Mouse (Mus musculus) hindbrain, embryonic 15.5 days (tissue): ENCODE data around the gene Smad3. TPM values are rescaled to one million over a fixed set of nuclear protein-coding genes. Genes with fewer than 3 reads are reported as not detected.

ENCODE experiments used
- ATAC-seq: fragments of 200-750 bp; cut with Nextera tagmentation; 2 replicates; pipeline ENCODE4 v1.8.0; 2017; ENCODE audit warnings: low read depth, moderate number of reproducible peaks, moderate TSS enrichment; ENCODE audit not compliant: low FRiP score
- H3K27ac ChIP-seq: fragments of 300-500 bp; sonication (generic); replicated peaks from 2 replicates; pipeline ENCODE4 v1.5.1; 2015; ENCODE audit warnings: mild to moderate bottlenecking, inconsistent platforms
- H3K27me3 ChIP-seq: fragments of 300-500 bp; sonication (generic); 2 replicates; pipeline ENCODE4 v1.6.1; 2015; ENCODE audit warnings: control low read depth, inconsistent platforms
- H3K36me3 ChIP-seq: fragments of 300-500 bp; sonication (generic); 2 replicates; pipeline ENCODE4 v1.6.1; 2015; ENCODE audit warnings: control low read depth, inconsistent platforms
- H3K4me1 ChIP-seq: fragments of 300-500 bp; sonication (generic); replicated peaks from 2 replicates; pipeline ENCODE4 v1.6.1; 2015; ENCODE audit warnings: control low read depth, inconsistent platforms
- H3K4me2 ChIP-seq: fragments of 300-500 bp; sonication (generic); 2 replicates; pipeline ENCODE4 v1.6.1; 2015; ENCODE audit warnings: moderate library complexity, mild to moderate bottlenecking, inconsistent platforms
- H3K4me3 ChIP-seq: fragments of 300-500 bp; sonication (generic); 2 replicates; pipeline ENCODE4 v1.5.1; 2015; ENCODE audit warnings: mild to moderate bottlenecking, inconsistent platforms
- H3K9ac ChIP-seq: fragments of 300-500 bp; sonication (generic); 2 replicates; pipeline ENCODE4 v1.6.1; 2015; ENCODE audit warnings: inconsistent platforms
- H3K9me3 ChIP-seq: fragments of 300-500 bp; sonication (generic); 2 replicates; pipeline ENCODE4 v1.6.1; 2016; ENCODE audit warnings: control low read depth, inconsistent platforms
- WGBS: fragments of 180-500 bp; shearing (Covaris S2); methylation state at CpG from one replicate; pipeline ENCODE4 v1.1.7; 2015; 5-methylcytosine and 5-hydroxymethylcytosine counted together
- polyA plus RNA-seq: library from polyadenylated mRNA; unstranded; fragments of >200 nt; fragmentation: Nextera tagmentation; extraction: Ambion mirVana; gene quantifications from 2 replicates; pipeline ENCODE4 v1.2.1, GENCODE M21; 2015

The Smad3 gene
- polyA plus RNA-seq, 1 experiment from 2014 or later = 9.6 TPM

- Histone ChIP-seq H3K4me3 (no peak overlapping the region), H3K36me3 (no peaks in the 10 kb centered on the region), H3K9ac (no peak overlapping the region), H3K4me2 (no peak overlapping the region), H3K27ac (no peak overlapping the region), H3K9me3 (no peaks in the 10 kb centered on the region), H3K27me3 (no peaks in the 10 kb centered on the region), H3K4me1 (peaks cover 7% of the 10 kb centered on the region; the same call in 1 of the 2 replicates)
- no peak for ATAC-seq
- WGBS = 71% methylated on average over 13 of the region's 13 CpGs
Observed at GRCm38 (mm10) chr9:63726088-63727010, 31.4 kb downstream of the Smad3 start.

GRCm38 (mm10) chr9:63724750-63725149 lies 33.0 kb downstream of the Smad3 start:
- no peak overlapping the region for H3K4me3 ChIP-seq
- H3K27me3 ChIP-seq = no peaks in the 10 kb centered on the region
- 90% methylated on average over 5 of the region's 5 CpGs for WGBS
- no peak overlapping the region for H3K9ac ChIP-seq
- no peak overlapping the region for H3K4me2 ChIP-seq
- H3K9me3 ChIP-seq = no peaks in the 10 kb centered on the region
- H3K4me1 ChIP-seq = peaks cover 7% of the 10 kb centered on the region; the same call in 1 of the 2 replicates
- H3K36me3 ChIP-seq = no peaks in the 10 kb centered on the region
- ATAC-seq = no peak
- H3K27ac ChIP-seq = no peak overlapping the region

- no peak for ATAC-seq
- H3K4me3 ChIP-seq = no peak overlapping the region
- H3K27me3 ChIP-seq = no peaks in the 10 kb centered on the region
- no peaks in the 10 kb centered on the region for H3K9me3 ChIP-seq
- H3K36me3 ChIP-seq = no peaks in the 10 kb centered on the region
- peaks cover 7% of the 10 kb centered on the region; the same call in 1 of the 2 replicates for H3K4me1 ChIP-seq
- 72% methylated on average over 9 of the region's 9 CpGs for WGBS
- no peak overlapping the region for H3K27ac ChIP-seq
- no peak overlapping the region for H3K4me2 ChIP-seq
- no peak overlapping the region for H3K9ac ChIP-seq
Observed at GRCm38 (mm10) chr9:63722918-63723317, 34.9 kb downstream of the Smad3 start.

- H3K9me3 ChIP-seq = no peaks in the 10 kb centered on the region
- H3K4me2 ChIP-seq = no peak overlapping the region
- WGBS = 93% methylated on average over 7 of the region's 7 CpGs
- no peak overlapping the region for H3K27ac ChIP-seq
- peaks cover 7% of the 10 kb centered on the region; the same call in 1 of the 2 replicates for H3K4me1 ChIP-seq
- H3K36me3 ChIP-seq = no peaks in the 10 kb centered on the region
- no peak overlapping the region for H3K9ac ChIP-seq
- no peaks in the 10 kb centered on the region for H3K27me3 ChIP-seq
- no peak overlapping the region for H3K4me3 ChIP-seq
- no peak for ATAC-seq
Observed at GRCm38 (mm10) chr9:63722350-63722749, 35.4 kb downstream of the Smad3 start.

GRCm38 (mm10) chr9:63721573-63722275 lies 36.1 kb downstream of the Smad3 start:
- Histone ChIP-seq H3K4me1 (peaks cover 8% of the 10 kb centered on the region; the same call in 1 of the 2 replicates), H3K27me3 (no peaks in the 10 kb centered on the region), H3K9ac (no peak overlapping the region), H3K9me3 (no peaks in the 10 kb centered on the region), H3K4me3 (no peak overlapping the region), H3K27ac (0 out of 2 replicates have a peak overlapping the region, but pooled peaks have one; percentile 36), H3K4me2 (no peak overlapping the region), H3K36me3 (no peaks in the 10 kb centered on the region)
- no peak for ATAC-seq
- WGBS = 90% methylated on average over 9 of the region's 9 CpGs

- H3K4me2 ChIP-seq = no peak overlapping the region
- H3K27ac ChIP-seq = no peak overlapping the region
- no peak for ATAC-seq
- H3K9ac ChIP-seq = no peak overlapping the region
- H3K27me3 ChIP-seq = no peaks in the 10 kb centered on the region
- WGBS = 68% methylated on average over 6 of the region's 6 CpGs
- H3K9me3 ChIP-seq = no peaks in the 10 kb centered on the region
- no peaks in the 10 kb centered on the region for H3K36me3 ChIP-seq
- H3K4me3 ChIP-seq = no peak overlapping the region
- peaks cover 13% of the 10 kb centered on the region; the same call in 1 of the 2 replicates for H3K4me1 ChIP-seq
Observed at GRCm38 (mm10) chr9:63720715-63721114, 37.1 kb downstream of the Smad3 start.

- Histone ChIP-seq H3K36me3 (no peaks in the 10 kb centered on the region), H3K4me2 (no peak overlapping the region), H3K4me3 (no peak overlapping the region), H3K9me3 (no peaks in the 10 kb centered on the region), H3K27me3 (no peaks in the 10 kb centered on the region), H3K9ac (no peak overlapping the region), H3K4me1 (peaks cover 13% of the 10 kb centered on the region; the same call in 1 of the 2 replicates), H3K27ac (no peak overlapping the region)
- 77% methylated on average over 16 of the region's 16 CpGs for WGBS
- no peak for ATAC-seq
Observed at GRCm38 (mm10) chr9:63719770-63720440, 37.9 kb downstream of the Smad3 start.

- Histone ChIP-seq H3K4me2 (no peak overlapping the region), H3K27ac (no peak overlapping the region), H3K4me3 (no peak overlapping the region), H3K9ac (no peak overlapping the region), H3K4me1 (peaks cover 13% of the 10 kb centered on the region; the same call in 1 of the 2 replicates), H3K36me3 (no peaks in the 10 kb centered on the region), H3K9me3 (no peaks in the 10 kb centered on the region), H3K27me3 (no peaks in the 10 kb centered on the region)
- no peak for ATAC-seq
- 79% methylated on average over 9 of the region's 9 CpGs for whole genome bisulfite sequencing
Observed at GRCm38 (mm10) chr9:63718735-63719358, 38.9 kb downstream of the Smad3 start.

- H3K9me3 ChIP-seq = no peaks in the 10 kb centered on the region
- no peaks in the 10 kb centered on the region for H3K36me3 ChIP-seq
- H3K4me2 ChIP-seq = no peak overlapping the region
- H3K4me3 ChIP-seq = no peak overlapping the region
- WGBS = 97% methylated on average over 4 of the region's 4 CpGs
- H3K9ac ChIP-seq = no peak overlapping the region
- peaks cover 13% of the 10 kb centered on the region; the same call in 1 of the 2 replicates for H3K4me1 ChIP-seq
- no peak overlapping the region for H3K27ac ChIP-seq
- no peaks in the 10 kb centered on the region for H3K27me3 ChIP-seq
- ATAC-seq = no peak
Observed at GRCm38 (mm10) chr9:63718170-63718569, 39.6 kb downstream of the Smad3 start.

GRCm38 (mm10) chr9:63717474-63718005 lies 40.3 kb downstream of the Smad3 start:
- no peak overlapping the region for H3K4me2 ChIP-seq
- H3K27ac ChIP-seq = no peak overlapping the region
- ATAC-seq = no peak
- H3K36me3 ChIP-seq = no peaks in the 10 kb centered on the region
- 80% methylated on average over 3 of the region's 3 CpGs for WGBS
- peaks cover 13% of the 10 kb centered on the region; the same call in 1 of the 2 replicates for H3K4me1 ChIP-seq
- H3K4me3 ChIP-seq = no peak overlapping the region
- H3K27me3 ChIP-seq = no peaks in the 10 kb centered on the region
- H3K9ac ChIP-seq = no peak overlapping the region
- no peaks in the 10 kb centered on the region for H3K9me3 ChIP-seq
